Mouse (Mus musculus) ES-Bruce4 (cell line): ENCODE results near the gene Wscd1.

Experiments used
- CTCF ChIP-seq: IDR thresholded peaks from one replicate; pipeline ENCODE4 v1.8.1; 2011; ENCODE audit warnings: low read depth, low read length
- EP300 ChIP-seq: IDR thresholded peaks from 2 replicates; pipeline ENCODE4 v1.6.1; 2011; ENCODE audit warnings: low read depth, low read length; ENCODE audit not compliant: insufficient read depth
- POLR2A ChIP-seq: IDR thresholded peaks from one replicate; pipeline ENCODE4 v1.8.1; 2011; ENCODE audit warnings: low read length; ENCODE audit not compliant: insufficient read depth

- TF ChIP-seq POLR2A: no peak
- no peak for TF ChIP-seq CTCF
- TF ChIP-seq EP300: no peak
Measured at GRCm38 (mm10) chr11:71785499-71785898, 35.8 kb downstream of the Wscd1 start.
